Comparison of ENCODE assay signal across 28 mouse cellular contexts in the genomic region with DNA sequence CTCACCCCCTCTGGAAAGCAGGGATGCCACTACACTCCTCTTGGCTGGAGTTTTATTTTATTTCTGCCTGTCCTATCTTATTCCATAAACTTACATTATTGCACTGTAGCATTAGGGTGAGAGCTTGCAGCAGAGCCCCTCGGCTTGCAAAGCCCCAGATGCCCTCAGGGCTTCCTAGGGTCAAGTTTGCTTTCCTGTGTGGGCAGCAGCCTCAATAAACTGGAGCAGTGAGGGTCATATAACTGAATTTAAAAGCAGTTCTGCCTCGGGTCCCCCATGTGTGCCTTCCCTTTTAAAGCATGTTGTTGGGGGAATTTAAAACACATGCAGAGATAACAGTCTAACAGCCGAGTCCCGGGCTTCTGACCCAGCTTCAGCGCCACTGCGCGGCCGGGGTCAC. TPM values are rescaled to one million over a fixed set of nuclear protein-coding genes. Genes with fewer than 3 reads are reported as not detected.
DNase-seq lines count a peak whose midpoint lies in the region; ATAC-seq and TF ChIP-seq lines count a peak whose summit lies in the region.
"Had no signal": no experiment of that assay in that cellular context is flagged by ENCODE, and none has a peak within 500 bp of the region (broad histone marks: within the 10 kb centered on the region; RNA-seq: fewer than 3 reads in every experiment).

No protein-coding gene starts in this region.

- DNase-seq in embryo, embryonic 11 days: peak; percentile 32
- DNase-seq in embryo, embryonic 9.5 days (ENCODE audit: extremely low spot score): no peak
- DNase-seq in midbrain, embryonic 11.5 days (ENCODE audit: low spot score, missing footprints): peak; percentile 26
- no peak for DNase-seq in midbrain, postnatal 0 days (ENCODE audit: low spot score)
- peak; percentile 54 for DNase-seq in forelimb bud, embryonic 11.5 days (ENCODE audit: low read depth, low spot score)
- DNase-seq in mesoderm, embryonic 11.5 days (ENCODE audit: low read depth, low spot score): peak; percentile 9
- DNase-seq in left cerebral cortex, adult 18-20 months (ENCODE audit: low spot score in 2 of 2): no peak
- no peak for DNase-seq in lung, postnatal 25 days (ENCODE audit: low spot score)
- DNase-seq: adrenal gland, postnatal 10 days; adrenal gland, postnatal 36 days; B cell, adult 2 months; cerebellum, adult 2 months; cerebellum, adult 9-11 months; cerebellum, postnatal 25 days; gastrocnemius, adult 2 months; gastrocnemius, postnatal 14 days; heart, adult 11 months had no signal

- H3K36me3 ChIP-seq in midbrain, embryonic 11.5 days (ENCODE audit: control insufficient read depth, insufficient read depth, low read length): peaks cover 2% of the 10 kb centered on the region; the same call in 1 of the 2 replicates
- peaks cover 45% of the 10 kb centered on the region for H3K36me3 ChIP-seq in midbrain, postnatal 0 days (ENCODE audit: insufficient read depth, low read length)

- no peak for ATAC-seq in midbrain, embryonic 11.5 days (ENCODE audit: low FRiP score)
- ATAC-seq in midbrain, postnatal 0 days (ENCODE audit: low FRiP score): no peak
- ATAC-seq: forebrain, embryonic 13.5 days; forebrain, embryonic 16.5 days; hindbrain, postnatal 0 days; intestine, postnatal 0 days; Patski had no signal

- H3K9me3 ChIP-seq in midbrain, embryonic 11.5 days (ENCODE audit: control insufficient read depth, low read length): no peaks in the 10 kb centered on the region
- H3K9me3 ChIP-seq in midbrain, postnatal 0 days (ENCODE audit: low read length): no peaks in the 10 kb centered on the region
- H3K9me3 ChIP-seq: embryonic facial prominence, embryonic 12.5 days; forebrain, embryonic 13.5 days; G1E; hindbrain, embryonic 13.5 days had no signal

- H3K4me3 ChIP-seq in midbrain, embryonic 11.5 days (ENCODE audit: low read depth, low read length): no peak overlapping the region
- no peak overlapping the region for H3K4me3 ChIP-seq in midbrain, postnatal 0 days (ENCODE audit: low read depth, low read length)
- H3K4me3 ChIP-seq: embryonic facial prominence, embryonic 12.5 days; erythroblast, embryonic 14.5 days; forebrain, embryonic 13.5 days; gastrocnemius, adult 2 months; hindbrain, embryonic 13.5 days had no signal

- H3K27me3 ChIP-seq in midbrain, embryonic 11.5 days (ENCODE audit: control insufficient read depth, insufficient read depth, low read length): no peaks in the 10 kb centered on the region
- H3K27me3 ChIP-seq in midbrain, postnatal 0 days (ENCODE audit: insufficient read depth, low read length): no peaks in the 10 kb centered on the region
- H3K27me3 ChIP-seq: CH12.LX; embryonic facial prominence, embryonic 12.5 days; forebrain, embryonic 13.5 days; hindbrain, embryonic 13.5 days; Patski had no signal

- no peak overlapping the region for H3K9ac ChIP-seq in midbrain, embryonic 11.5 days (ENCODE audit: low read length)
- H3K9ac ChIP-seq in midbrain, postnatal 0 days (replicated peaks; ENCODE audit: low read length, poor library complexity, severe bottlenecking): no peak overlapping the region
- H3K9ac ChIP-seq: embryonic facial prominence, embryonic 12.5 days; forebrain, embryonic 13.5 days; hindbrain, embryonic 13.5 days had no signal

- no peak overlapping the region for H3K4me2 ChIP-seq in midbrain, embryonic 11.5 days
- no peak overlapping the region for H3K4me2 ChIP-seq in midbrain, postnatal 0 days (ENCODE audit: low read depth, low read length, poor library complexity, severe bottlenecking)
- H3K4me2 ChIP-seq: embryonic facial prominence, embryonic 12.5 days; forebrain, embryonic 13.5 days; heart, embryonic 11.5 days; hindbrain, embryonic 13.5 days had no signal

- TF ChIP-seq CTCF in midbrain, postnatal 0 days (IDR thresholded peaks at IDR 0.05): no peak

- WGBS in midbrain, embryonic 11.5 days: 79% methylated on average over 8 of the region's 8 CpGs
- 75% methylated on average over 8 of the region's 8 CpGs for WGBS in midbrain, postnatal 0 days

- no peaks in the 10 kb centered on the region for H3K4me1 ChIP-seq in midbrain, embryonic 11.5 days (ENCODE audit: control insufficient read depth, insufficient read depth, low read length)
- H3K4me1 ChIP-seq in midbrain, postnatal 0 days (ENCODE audit: insufficient read depth, low read length): no peaks in the 10 kb centered on the region
- H3K4me1 ChIP-seq: forebrain, embryonic 13.5 days; hindbrain, embryonic 13.5 days had no signal

- H3K27ac ChIP-seq in midbrain, embryonic 11.5 days (ENCODE audit: low read depth, low read length): no peak overlapping the region
- no peak overlapping the region for H3K27ac ChIP-seq in midbrain, postnatal 0 days (ENCODE audit: low read depth, low read length)
- H3K27ac ChIP-seq: embryonic facial prominence, embryonic 12.5 days; forebrain, embryonic 13.5 days; gastrocnemius, adult 2 months; hindbrain, embryonic 13.5 days; hindbrain, postnatal 0 days had no signal

RNA-seq across cellular contexts. Expression of gene Papss1, which starts 49.5 kb away (rescaled TPM):
- polyA plus RNA-seq in midbrain, embryonic 11.5 days (2014; fragmentation: Nextera tagmentation; extraction: Ambion mirVana): 72.5 and 82.4 TPM in 2 replicates
- total RNA-seq in midbrain, postnatal 0 days (2014; rRNA removed): 129 and 133 TPM in 2 replicates
- polyA plus RNA-seq in midbrain, postnatal 0 days (2015; fragmentation: Nextera tagmentation; extraction: Ambion mirVana): 107 and 111 TPM in 2 replicates
- 10 to 100 TPM; 62.1 to 64.5 TPM for total RNA-seq in left cerebral cortex, adult 18-20 months (2021)

Comparison
In these comparisons a context has a peak if more than half of its experiments do, and no peak if none do; other contexts are left out.
1. DNase-seq: peak in embryo, embryonic 11 days (single experiment), midbrain, embryonic 11.5 days (single experiment), forelimb bud, embryonic 11.5 days (single experiment) and mesoderm, embryonic 11.5 days (single experiment); none in embryo, embryonic 9.5 days (single experiment), midbrain, postnatal 0 days (single experiment), left cerebral cortex, adult 18-20 months (0 of 2) and lung, postnatal 25 days (single experiment).